Mouse (Mus musculus) heart, embryonic 11.5 days (tissue): ENCODE data around the gene Gm17693. TPM values are rescaled to one million over a fixed set of nuclear protein-coding genes. Genes with fewer than 3 reads are reported as not detected.
"Not testable (repeated sequence)": the region's sequence is repeated elsewhere in the genome, so short reads cannot be mapped to it uniquely, and the experiment has no call there.

ENCODE experiments used
- ATAC-seq: fragments of 200-750 bp; cut with Nextera tagmentation; replicated peaks from 2 replicates; pipeline ENCODE4 v1.8.0; 2017; ENCODE audit warnings: moderate library complexity; ENCODE audit not compliant: insufficient number of reproducible peaks, low FRiP score, low TSS enrichment
- H3K27ac ChIP-seq: fragments of 300-500 bp; sonication (generic); 2 replicates; pipeline ENCODE4 v1.5.1; 2014; ENCODE audit warnings: mild to moderate bottlenecking, low read depth, low read length
- H3K27me3 ChIP-seq: fragments of 300-500 bp; sonication (generic); 2 replicates; pipeline ENCODE4 v1.6.1; 2014; ENCODE audit warnings: mild to moderate bottlenecking, low read length, mixed read lengths; ENCODE audit not compliant: control insufficient read depth, insufficient read depth
- H3K36me3 ChIP-seq: fragments of 300-500 bp; sonication (generic); 2 replicates; pipeline ENCODE4 v1.6.1; 2014; ENCODE audit warnings: mild to moderate bottlenecking, low read length, moderate library complexity, mixed read lengths; ENCODE audit not compliant: control insufficient read depth, insufficient read depth
- H3K4me1 ChIP-seq: fragments of 300-500 bp; sonication (generic); 2 replicates; pipeline ENCODE4 v1.6.1; 2014; ENCODE audit warnings: low read length; ENCODE audit not compliant: control insufficient read depth, insufficient read depth
- H3K4me2 ChIP-seq: fragments of 300-500 bp; sonication (generic); 2 replicates; pipeline ENCODE4 v1.6.1; 2014; ENCODE audit warnings: mild to moderate bottlenecking, moderate library complexity
- H3K4me3 ChIP-seq: fragments of 300-500 bp; sonication (generic); 2 replicates; pipeline ENCODE4 v1.5.1; 2014; ENCODE audit warnings: low read depth, low read length
- H3K9ac ChIP-seq: fragments of 300-500 bp; sonication (generic); 2 replicates; pipeline ENCODE4 v1.6.1; 2014; ENCODE audit warnings: mild to moderate bottlenecking, low read depth, low read length, moderate library complexity
- H3K9me3 ChIP-seq: fragments of 300-500 bp; sonication (generic); replicated peaks from 2 replicates; pipeline ENCODE4 v1.6.1; 2016; ENCODE audit warnings: low read length; ENCODE audit not compliant: control insufficient read depth
- WGBS: fragments of 180-500 bp; shearing (Covaris S2); extraction: QIAGEN DNeasy Blood & Tissue Kit; methylation state at CpG from one replicate; pipeline ENCODE4 v1.1.7; 2014; ENCODE audit not compliant: insufficient replicate concordance; 5-methylcytosine and 5-hydroxymethylcytosine counted together
- polyA plus RNA-seq: library from polyadenylated mRNA; unstranded; fragments of >200 nt; fragmentation: Nextera tagmentation; extraction: Ambion mirVana; gene quantifications from 2 replicates; pipeline ENCODE4 v1.2.1, GENCODE M21; 2014

The Gm17693 gene
- polyA plus RNA-seq: not detected in 2 replicates

DNA sequence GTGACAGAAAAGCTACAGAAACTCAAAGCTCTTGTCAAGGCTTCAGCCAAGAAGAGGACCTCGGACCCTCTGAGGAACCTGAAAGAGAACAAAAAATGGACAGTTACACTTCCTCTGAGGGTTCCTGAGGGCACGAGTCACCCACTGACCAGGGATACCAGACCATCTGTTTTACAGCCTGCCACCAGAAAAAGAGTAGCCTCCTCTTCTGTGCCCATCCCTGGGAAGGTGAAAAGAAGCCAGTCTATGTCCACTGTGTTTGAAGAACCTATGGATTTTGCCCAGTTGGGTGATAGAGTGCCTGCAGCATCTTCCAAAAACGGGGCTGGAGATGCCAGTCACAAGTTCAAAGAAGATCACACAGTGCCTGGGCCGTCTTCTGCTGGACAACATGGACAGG, at the start of gene Gm17693:
Gm17693 (plus strand) TSS at position 301 of the 400 bp plus-strand sequence.
- H3K9me3 ChIP-seq, H3K27ac ChIP-seq, H3K9ac ChIP-seq, H3K4me2 ChIP-seq, H3K4me3 ChIP-seq, ATAC-seq, H3K27me3 ChIP-seq, H3K4me1 ChIP-seq, H3K36me3 ChIP-seq: not testable (repeated sequence)
- no CpG with 5 or more reads among the region's 4 CpGs for WGBS
